Mouse (Mus musculus) liver, embryonic 14.5 days (tissue): ENCODE data around the gene Dnajb6.

ENCODE experiments used
- CTCF ChIP-seq: IDR thresholded peaks from 2 replicates; pipeline ENCODE4 v1.5.1; 2016; ENCODE audit warnings: antibody characterized with exemption, low read depth, control low read depth
- EP300 ChIP-seq: IDR thresholded peaks from 2 replicates; pipeline ENCODE4 v1.6.1; 2016; ENCODE audit warnings: antibody characterized with exemption, low read depth

- TF ChIP-seq CTCF, result no peak
- TF ChIP-seq EP300, result no peak
These were observed 10.1 kb upstream of the Dnajb6 start for GRCm38 (mm10) chr5:29725369-29725768.
